Mouse (Mus musculus): ENCODE measurements at regions not wholly inside any gene's neighbourhood (a gene's known extent, or its start where the extent isn't known, plus 50 kb on each side); places are given as distances from the start of the nearest gene placed in this dataset.

DNA sequence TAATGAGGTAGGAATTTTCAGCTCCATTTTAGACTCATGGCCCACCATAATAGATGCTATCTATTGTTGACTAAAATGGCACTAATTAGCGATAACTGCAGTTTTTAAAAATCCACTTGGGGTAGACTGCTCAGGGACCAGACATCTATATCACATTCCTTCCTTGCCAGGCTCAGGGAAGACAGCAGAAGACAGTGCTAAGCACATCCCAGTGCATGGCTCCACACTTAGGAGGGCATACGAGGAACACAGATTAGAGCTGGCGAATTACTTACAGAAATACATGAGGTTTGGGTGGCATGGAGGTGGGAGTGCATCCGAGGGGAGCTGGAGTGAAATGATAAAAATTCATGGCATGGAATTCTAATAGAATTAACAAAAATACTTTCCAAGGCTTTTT lies 395.5 kb upstream of the Gm6657 start:
- TF ChIP-seq EP300 (IDR thresholded peaks at IDR 0.05; ENCODE audit: insufficient read depth, low read depth, low read length) (no peak), CTCF (IDR thresholded peaks at IDR 0.05) (no peak), POLR2A (IDR thresholded peaks at IDR 0.05; ENCODE audit: insufficient read depth, low read depth, low read length) (no peak)

All from heart, adult 2 months (tissue).